Mouse (Mus musculus) stomach, adult 2 months (tissue): Measurements from ENCODE around the gene Dtx3. TPM values are rescaled to one million over a fixed set of nuclear protein-coding genes. Genes with fewer than 3 reads are reported as not detected.

Experiments used
- polyA plus RNA-seq: library from polyadenylated mRNA; depleted of rRNA; stranded (reverse); fragments of >200 nt; gene quantifications from 2 replicates; pipeline ENCODE4 v1.2.3, GENCODE M21; 2012; rRNA removed

Dtx3 gene
- polyA plus RNA-seq = 49.2 and 63.1 TPM in 2 replicates

GRCm38 (mm10) chr10:127195328-127196129, at the start of gene Dtx3:
TSS of gene Dtx3 (minus strand) at chr10:127195728.

GRCm38 (mm10) chr10:127211414-127211854, 15.9 kb upstream of the Dtx3 start, which contains the start of gene Pip4k2c:
TSS of gene Pip4k2c (minus strand) at chr10:127211585.

GRCm38 (mm10) chr10:127189651-127190381, 5.7 kb downstream of the Dtx3 start, which contains the start of gene Arhgef25:
TSS of gene Arhgef25 (minus strand) at chr10:127190083.

GRCm38 (mm10) chr10:127179871-127180694, 15.4 kb downstream of the Dtx3 start, which contains the start of gene Slc26a10:
TSS of gene Slc26a10 (minus strand) at chr10:127180645.

GRCm38 (mm10) chr10:127164631-127165353, 30.7 kb downstream of the Dtx3 start, which contains the start of gene B4galnt1:
TSS of gene B4galnt1 (plus strand) at chr10:127165225.

Other genes starting within 250 kb of the Dtx3 start
- gene Ctdsp2, start 217.0 kb downstream of the Dtx3 start, polyA plus RNA-seq = 41.0 and 43.8 TPM in 2 replicates
- gene Avil, start 195.0 kb downstream of the Dtx3 start, polyA plus RNA-seq = 17.5 and 21.4 TPM in 2 replicates
- gene Tsfm, start 164.9 kb downstream of the Dtx3 start, polyA plus RNA-seq = 21.3 and 39.8 TPM in 2 replicates
- gene Mettl1, start 154.3 kb downstream of the Dtx3 start, polyA plus RNA-seq = 9.2 and 10.7 TPM in 2 replicates
- 1.1 and 1.4 TPM in 2 replicates for gene Eef1akmt3, start 154.2 kb downstream of the Dtx3 start, polyA plus RNA-seq
- 0.66 and 1.2 TPM in 2 replicates for gene Cyp27b1, start 147.5 kb downstream of the Dtx3 start, polyA plus RNA-seq
- gene March9, start 135.5 kb downstream of the Dtx3 start, polyA plus RNA-seq = 5.7 and 8.0 TPM in 2 replicates
- 47.5 and 59.4 TPM in 2 replicates for gene Cdk4, start 132.2 kb downstream of the Dtx3 start, polyA plus RNA-seq
- gene Tspan31, start 125.5 kb downstream of the Dtx3 start, polyA plus RNA-seq = 22.0 and 25.4 TPM in 2 replicates
- gene Agap2, start 120.4 kb downstream of the Dtx3 start, polyA plus RNA-seq = 2.3 and 3.5 TPM in 2 replicates
- gene Os9, start 74.6 kb downstream of the Dtx3 start, polyA plus RNA-seq = 44.9 and 55.6 TPM in 2 replicates
- gene B4galnt1, start 30.5 kb downstream of the Dtx3 start, polyA plus RNA-seq = 169 and 171 TPM in 2 replicates
- gene Slc26a10, start 15.1 kb downstream of the Dtx3 start, polyA plus RNA-seq = 0.96 and 2.6 TPM in 2 replicates
- 25.7 and 29.5 TPM in 2 replicates for gene Arhgef25, start 5.6 kb downstream of the Dtx3 start, polyA plus RNA-seq
- 16.3 and 17.7 TPM in 2 replicates for gene Pip4k2c, start 15.9 kb upstream of the Dtx3 start, polyA plus RNA-seq
- gene Kif5a, start 67.6 kb upstream of the Dtx3 start, polyA plus RNA-seq = 1.4 and 3.6 TPM in 2 replicates
- 108 and 112 TPM in 2 replicates for gene Dctn2, start 70.6 kb upstream of the Dtx3 start, polyA plus RNA-seq
- gene Mbd6, start 93.3 kb upstream of the Dtx3 start, polyA plus RNA-seq = 35.2 and 37.4 TPM in 2 replicates
- 31.8 and 34.2 TPM in 2 replicates for gene Mars, start 116.1 kb upstream of the Dtx3 start, polyA plus RNA-seq
- 1.1 and 2.8 TPM in 2 replicates for gene Arhgap9, start 126.2 kb upstream of the Dtx3 start, polyA plus RNA-seq
- gene Gli1, start 146.2 kb upstream of the Dtx3 start, polyA plus RNA-seq = 5.7 and 9.6 TPM in 2 replicates
- not detected in 2 replicates for gene Inhbe, start 158.7 kb upstream of the Dtx3 start, polyA plus RNA-seq
- 0.09 and 0.10 TPM in 2 replicates for gene Inhbc, start 174.7 kb upstream of the Dtx3 start, polyA plus RNA-seq
- 64.7 and 74.9 TPM in 2 replicates for gene R3hdm2, start 184.6 kb upstream of the Dtx3 start, polyA plus RNA-seq